Mouse (Mus musculus) CH12.LX (cell line): Measurements from ENCODE around the gene Samd13.

Experiments
- CHD2 ChIP-seq: IDR thresholded peaks from 2 replicates; pipeline ENCODE4 v1.6.1; 2011; ENCODE audit warnings: low read length, improper control_type of control experiment
- CTCF ChIP-seq, 2 experiments: IDR thresholded peaks in 1 of 2; conservative IDR thresholded peaks in 1 of 2; 2 replicates each; pipeline ENCODE4 v1.5.1; 2011 to 2012; ENCODE audit warnings: low read depth in 2 of 2, low read length in 2 of 2, improper control_type of control experiment in 1 of 2, inconsistent platforms in 1 of 2, mild to moderate bottlenecking in 1 of 2, moderate library complexity in 1 of 2
- EP300 ChIP-seq: IDR thresholded peaks from 2 replicates; pipeline ENCODE4 v1.6.1; 2011; ENCODE audit warnings: low read length, improper control_type of control experiment
- JUND ChIP-seq: conservative IDR thresholded peaks from 2 replicates; pipeline ENCODE4 v1.6.1; 2011; ENCODE audit warnings: low read depth, low read length, improper control_type of control experiment
- MAFK ChIP-seq: IDR thresholded peaks from 2 replicates; pipeline ENCODE4 v1.6.1; 2011; ENCODE audit warnings: low read length, improper control_type of control experiment; ENCODE audit not compliant: insufficient replicate concordance
- MAZ ChIP-seq: IDR thresholded peaks from 2 replicates; pipeline ENCODE4 v1.6.1; 2012; ENCODE audit warnings: low read depth, mild to moderate bottlenecking, inconsistent platforms, low read length, improper control_type of control experiment, moderate library complexity
- MXI1 ChIP-seq: IDR thresholded peaks from 2 replicates; pipeline ENCODE4 v1.6.1; 2011; ENCODE audit warnings: mild to moderate bottlenecking, low read depth, low read length, improper control_type of control experiment
- NRF1 ChIP-seq: IDR thresholded peaks from 2 replicates; pipeline ENCODE4 v1.6.1; 2014; ENCODE audit warnings: low read depth, mild to moderate bottlenecking, inconsistent platforms, low read length, improper control_type of control experiment, moderate library complexity
- POLR2A ChIP-seq: IDR thresholded peaks from 2 replicates; pipeline ENCODE4 v1.6.1; 2011; ENCODE audit warnings: low read depth, mild to moderate bottlenecking, improper control_type of control experiment, low read length
- POLR2AphosphoS2 ChIP-seq: IDR thresholded peaks from 2 replicates; pipeline ENCODE4 v1.6.1; 2011; ENCODE audit warnings: low read depth, low read length, improper control_type of control experiment
- RCOR1 ChIP-seq: conservative IDR thresholded peaks from 2 replicates; pipeline ENCODE4 v1.6.1; 2012; ENCODE audit warnings: low read depth, mild to moderate bottlenecking, inconsistent platforms, low read length, improper control_type of control experiment
- TCF12 ChIP-seq: IDR thresholded peaks from 2 replicates; pipeline ENCODE4 v1.6.1; 2014; ENCODE audit warnings: low read depth, mild to moderate bottlenecking, inconsistent platforms, low read length, improper control_type of control experiment
- ZC3H11A ChIP-seq: IDR thresholded peaks from 2 replicates; pipeline ENCODE4 v1.6.1; 2012; ENCODE audit warnings: low read depth, mild to moderate bottlenecking, inconsistent platforms, low read length, improper control_type of control experiment

DNA sequence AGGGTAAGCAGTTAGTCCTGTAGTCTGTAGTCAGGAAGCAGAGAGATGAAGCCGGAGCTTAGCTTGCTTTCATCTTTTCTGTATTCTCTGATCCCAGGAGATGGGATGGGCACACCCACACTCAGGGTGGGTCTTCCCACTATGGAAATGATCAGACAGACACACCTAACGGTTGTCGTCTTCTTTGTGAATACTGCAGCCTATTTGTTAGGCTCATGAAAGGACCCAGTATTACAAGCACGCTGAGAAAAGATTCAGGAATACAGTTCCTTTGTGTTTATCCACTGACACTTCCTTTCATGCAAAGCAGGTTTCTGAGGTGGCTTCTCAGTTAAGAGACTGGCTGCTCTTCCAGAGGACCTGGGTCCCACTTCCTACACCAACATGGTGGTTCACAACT lies 74.1 kb downstream of the Samd13 start:
- TF ChIP-seq EP300 (no peak), CTCF (conservative IDR thresholded peaks at IDR 0.05 in 1 of 2, IDR thresholded peaks at IDR 0.05 in 1 of 2; ENCODE audit: low read depth in 2 of 2, low read length in 2 of 2) (no peak), MAFK (no peak), POLR2A (no peak), TCF12 (no peak), ZC3H11A (no peak), JUND (no peak), RCOR1 (no peak), CHD2 (no peak), POLR2AphosphoS2 (no peak), MXI1 (no peak), NRF1 (no peak), MAZ (no peak)
